Mouse (Mus musculus): ENCODE results near the gene Crhr2. TPM values are rescaled to one million over a fixed set of nuclear protein-coding genes. Genes with fewer than 3 reads are reported as not detected.

Crhr2 gene
- total and polyA plus RNA-seq, 3 experiments: not detected

DNA sequence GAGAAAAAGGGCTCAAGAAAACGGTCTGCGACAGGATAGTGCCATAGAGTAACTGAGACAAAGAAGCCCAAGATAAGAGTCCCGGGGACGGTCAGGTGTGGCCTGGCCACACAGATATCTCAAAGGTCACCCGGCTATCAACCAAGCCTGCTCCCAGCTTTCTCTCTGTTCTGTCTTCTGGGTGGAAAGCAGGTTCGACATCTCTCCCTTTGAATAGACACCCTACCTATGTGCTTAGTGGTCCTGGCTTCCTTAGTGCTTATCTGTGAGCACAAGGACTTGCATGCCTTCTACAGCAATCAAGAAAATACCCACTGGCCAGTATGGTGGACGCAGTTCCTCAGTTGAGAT lies 68.4 kb downstream of the Crhr2 start:
- Histone ChIP-seq H3K27me3 (replicated peaks) (no peaks in the 10 kb centered on the region), H3K36me3 (replicated peaks in 1 of 2; ENCODE audit: control insufficient read depth in 1 of 2, insufficient read depth in 1 of 2, low read length in 1 of 2) (peaks cover 82 to 99% of the 10 kb centered on the region in 2 experiments), H3K9ac (ENCODE audit: insufficient read depth, low read depth) (no peak overlapping the region), H3K4me3 (replicated peaks in 1 of 3; ENCODE audit: low read depth in 2 of 3, low read length in 2 of 3, poor library complexity in 1 of 3) (no peak overlapping the region), H3K4me1 (ENCODE audit: control insufficient read depth in 1 of 2, insufficient read depth in 2 of 2) (no peaks in the 10 kb centered on the region), H3K27ac (ENCODE audit: insufficient read depth, low read depth) (no peak overlapping the region), H3K9me3 (replicated peaks; ENCODE audit: low read length) (no peaks in the 10 kb centered on the region), H3K79me2 (replicated peaks; ENCODE audit: control insufficient read depth, extremely low read depth, insufficient read depth, poor library complexity, severe bottlenecking) (peaks cover 7% of the 10 kb centered on the region), H3K4me2 (ENCODE audit: insufficient read depth, low read depth, poor library complexity, severe bottlenecking) (no peak overlapping the region)
- in situ Hi-C loops (cut with MboI; ENCODE audit: low pct_ligation_motif_present, low pct_unique_long_range_greater_than_20kb, low sequenced_read_pairs): no loop called here
- DNase-seq (ENCODE audit: extremely low read depth): no peak
- dilution Hi-C loops (cut with MboI; ENCODE audit: extremely low pct_ligation_motif_present, extremely low pct_unique_long_range_greater_than_20kb, low sequenced_read_pairs): no loop called here
- no peak for TF ChIP-seq BHLHE40 (IDR thresholded peaks at IDR 0.05; ENCODE audit: low read depth, low read length)
- no peak for TF ChIP-seq POLR2A (IDR thresholded peaks at IDR 0.05; ENCODE audit: low read depth, low read length)
- no peak for TF ChIP-seq USF1 (IDR thresholded peaks at IDR 0.05; ENCODE audit: low read depth, low read length)
- TF ChIP-seq MEF2A (IDR thresholded peaks at IDR 0.05; ENCODE audit: borderline replicate concordance, low read depth, low read length): no peak
- no peak for TF ChIP-seq ELF1 (IDR thresholded peaks at IDR 0.05; ENCODE audit: low read depth, low read length)

- no peak overlapping the region for H3K27ac ChIP-seq (ENCODE audit: insufficient read depth, low read depth)
- H3K27me3 ChIP-seq (replicated peaks): no peaks in the 10 kb centered on the region
- no peak for TF ChIP-seq ZNF384 (IDR thresholded peaks at IDR 0.05; ENCODE audit: low read depth, low read length)
- TF ChIP-seq CHD1 (IDR thresholded peaks at IDR 0.05; ENCODE audit: low read depth, low read length): no peak
- TF ChIP-seq MEF2A (IDR thresholded peaks at IDR 0.05; ENCODE audit: borderline replicate concordance, low read depth, low read length): no peak
- no peak for TF ChIP-seq MAFK (IDR thresholded peaks at IDR 0.05; ENCODE audit: insufficient replicate concordance, low read length)
- H3K36me3 ChIP-seq (replicated peaks in 1 of 2; ENCODE audit: control insufficient read depth in 1 of 2, insufficient read depth in 1 of 2, low read length in 1 of 2): peaks cover 83 to 99% of the 10 kb centered on the region in 2 experiments
- DNase-seq (ENCODE audit: extremely low read depth): no peak
- dilution Hi-C loops (cut with MboI; ENCODE audit: extremely low pct_ligation_motif_present, extremely low pct_unique_long_range_greater_than_20kb, low sequenced_read_pairs) (no loop called here), in situ Hi-C loops (cut with MboI; ENCODE audit: low pct_ligation_motif_present, low pct_unique_long_range_greater_than_20kb, low sequenced_read_pairs) (no loop called here)
- no peaks in the 10 kb centered on the region for H3K9me3 ChIP-seq (replicated peaks; ENCODE audit: low read length)
- H3K9ac ChIP-seq (ENCODE audit: insufficient read depth, low read depth): no peak overlapping the region
- H3K4me1 ChIP-seq (ENCODE audit: control insufficient read depth in 1 of 2, insufficient read depth in 2 of 2): no peaks in the 10 kb centered on the region
- H3K4me3 ChIP-seq (replicated peaks in 1 of 3; ENCODE audit: low read depth in 2 of 3, low read length in 2 of 3, poor library complexity in 1 of 3): no peak overlapping the region
- H3K4me2 ChIP-seq (ENCODE audit: insufficient read depth, low read depth, poor library complexity, severe bottlenecking): no peak overlapping the region
- H3K79me2 ChIP-seq (replicated peaks; ENCODE audit: control insufficient read depth, extremely low read depth, insufficient read depth, poor library complexity, severe bottlenecking): peaks cover 7% of the 10 kb centered on the region
These were observed 68.9 kb downstream of the Crhr2 start for GRCm38 (mm10) chr6:55063793-55064476.

GRCm38 (mm10) chr6:55062200-55062599 lies 70.6 kb downstream of the Crhr2 start:
- H3K9me3 ChIP-seq (replicated peaks; ENCODE audit: low read length): no peaks in the 10 kb centered on the region
- TF ChIP-seq SMC3 (IDR thresholded peaks at IDR 0.05; ENCODE audit: low read depth, low read length) (no peak), ZC3H11A (IDR thresholded peaks at IDR 0.05; ENCODE audit: low read depth, low read length) (no peak), TCF12 (IDR thresholded peaks at IDR 0.05; ENCODE audit: low read depth, low read length) (no peak), JUND (conservative IDR thresholded peaks at IDR 0.05; ENCODE audit: low read depth, low read length) (no peak), NRF1 (IDR thresholded peaks at IDR 0.05; ENCODE audit: low read depth, low read length) (no peak), PAX5 (IDR thresholded peaks at IDR 0.05; ENCODE audit: low read length) (no peak), GABPA (IDR thresholded peaks at IDR 0.05; ENCODE audit: insufficient replicate concordance, low read depth, low read length) (no peak), CTCF (conservative IDR thresholded peaks at IDR 0.05 in 1 of 2, IDR thresholded peaks at IDR 0.05 in 1 of 2; ENCODE audit: low read depth in 2 of 2, low read length in 2 of 2) (no peak)
- H3K4me2 ChIP-seq (ENCODE audit: insufficient read depth, low read depth, poor library complexity, severe bottlenecking): no peak overlapping the region
- H3K9ac ChIP-seq (ENCODE audit: insufficient read depth, low read depth): no peak overlapping the region
- H3K4me3 ChIP-seq (replicated peaks in 1 of 3; ENCODE audit: low read depth in 2 of 3, low read length in 2 of 3, poor library complexity in 1 of 3): no peak overlapping the region
- H3K4me1 ChIP-seq (ENCODE audit: control insufficient read depth in 1 of 2, insufficient read depth in 2 of 2): peaks cover 3 to 12% of the 10 kb centered on the region in 2 experiments; a peak in 3 of 4 replicates
- peaks cover 82 to 97% of the 10 kb centered on the region in 2 experiments for H3K36me3 ChIP-seq (replicated peaks in 1 of 2; ENCODE audit: control insufficient read depth in 1 of 2, insufficient read depth in 1 of 2, low read length in 1 of 2)
- dilution Hi-C loops (cut with MboI; ENCODE audit: extremely low pct_ligation_motif_present, extremely low pct_unique_long_range_greater_than_20kb, low sequenced_read_pairs): no loop called here
- H3K27ac ChIP-seq (ENCODE audit: insufficient read depth, low read depth): no peak overlapping the region
- no peak for DNase-seq (ENCODE audit: extremely low read depth)
- H3K79me2 ChIP-seq (replicated peaks; ENCODE audit: control insufficient read depth, extremely low read depth, insufficient read depth, poor library complexity, severe bottlenecking): peaks cover 7% of the 10 kb centered on the region
- in situ Hi-C loops (cut with MboI; ENCODE audit: low pct_ligation_motif_present, low pct_unique_long_range_greater_than_20kb, low sequenced_read_pairs): no loop called here
- H3K27me3 ChIP-seq (replicated peaks): no peaks in the 10 kb centered on the region

Measured in CH12.LX (cell line).